Comparison of ENCODE assay signal across 12 mouse cellular contexts in the genomic region with DNA sequence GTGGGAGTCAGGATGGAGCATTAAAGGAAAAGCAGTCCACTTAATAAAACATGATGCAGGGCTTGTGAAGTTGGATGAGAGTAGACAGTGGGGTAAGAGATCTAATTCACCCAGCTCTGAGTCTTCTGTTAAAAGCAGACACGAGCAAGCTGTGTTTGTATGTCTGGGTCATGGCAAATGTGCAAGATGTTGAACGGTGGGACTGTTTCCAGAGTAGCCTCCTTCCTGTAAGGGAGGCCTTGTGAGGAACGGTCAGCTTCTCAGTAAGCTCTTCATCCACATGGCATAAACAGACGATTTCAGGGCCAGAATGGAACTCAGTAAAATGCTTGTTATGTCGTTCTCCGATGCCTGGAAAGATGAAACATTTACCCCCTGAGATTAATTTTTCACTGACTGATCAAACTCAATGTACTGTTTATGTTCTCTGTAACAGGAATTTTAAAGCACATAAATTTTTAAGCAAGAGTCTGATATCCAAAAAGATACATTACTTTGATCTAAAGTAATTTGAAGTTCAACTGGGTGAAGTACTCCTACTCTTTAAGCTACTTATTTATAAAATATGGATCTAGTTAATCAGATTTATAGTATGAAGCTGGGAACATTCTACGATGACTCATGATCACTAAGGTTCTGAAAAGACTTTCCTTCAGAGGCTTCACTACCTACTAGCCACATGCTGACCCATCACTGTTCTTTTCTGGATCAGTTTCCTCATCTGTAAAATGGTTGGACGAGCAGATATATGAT.
DNase-seq lines count a peak whose midpoint lies in the region; ATAC-seq and TF ChIP-seq lines count a peak whose summit lies in the region.
"Had no signal": no experiment of that assay in that cellular context is flagged by ENCODE, and none has a peak within 500 bp of the region (broad histone marks: within the 10 kb centered on the region; RNA-seq: fewer than 3 reads in every experiment).

No protein-coding gene starts in this region.

- no peak for DNase-seq in heart, postnatal 4 days
- DNase-seq in lung, postnatal 0 days (ENCODE audit: low spot score) = no peak
- DNase-seq in lung, adult 2 months = no peak
- DNase-seq in stomach, postnatal 0 days (ENCODE audit: low spot score) = no peak
- DNase-seq: cerebellum, postnatal 10 days; thymus, adult 18-20 months had no signal

- peaks cover 20% of the 10 kb centered on the region for H3K4me1 ChIP-seq in heart, embryonic 15.5 days (replicated peaks)
- peaks cover 8% of the 10 kb centered on the region; the same call in 1 of the 2 replicates for H3K4me1 ChIP-seq in lung, postnatal 0 days (ENCODE audit: insufficient read depth, low read depth, low read length)
- no peaks in the 10 kb centered on the region for H3K4me1 ChIP-seq in lung, adult 2 months (ENCODE audit: control insufficient read depth, insufficient read depth, low read length)
- peaks cover 2% of the 10 kb centered on the region; the same call in 1 of the 2 replicates for H3K4me1 ChIP-seq in intestine, embryonic 15.5 days (replicated peaks)
- peaks cover 2% of the 10 kb centered on the region; the same call in 1 of the 2 replicates for H3K4me1 ChIP-seq in stomach, postnatal 0 days (replicated peaks; ENCODE audit: control insufficient read depth, insufficient read depth)
- H3K4me1 ChIP-seq in midbrain, embryonic 15.5 days = no peaks in the 10 kb centered on the region

- WGBS in heart, embryonic 15.5 days = 74% methylated on average over 8 of the region's 8 CpGs
- 50% methylated on average over 8 of the region's 8 CpGs for WGBS in lung, postnatal 0 days
- 61% methylated on average over 8 of the region's 8 CpGs for WGBS in lung, adult 2 months
- WGBS in intestine, embryonic 15.5 days = 36% methylated on average over 8 of the region's 8 CpGs
- WGBS in stomach, postnatal 0 days = 45% methylated on average over 8 of the region's 8 CpGs
- 85% methylated on average over 8 of the region's 8 CpGs for WGBS in midbrain, embryonic 15.5 days

- no peak for TF ChIP-seq CTCF in lung, postnatal 0 days (IDR thresholded peaks at IDR 0.05)
- TF ChIP-seq CTCF in lung, adult 2 months (IDR thresholded peaks at IDR 0.05; ENCODE audit: insufficient read depth, low read length) = no peak
- no peak for TF ChIP-seq CTCF in stomach, postnatal 0 days (IDR thresholded peaks at IDR 0.05; ENCODE audit: low read depth)

- peaks cover 9% of the 10 kb centered on the region for H3K9me3 ChIP-seq in heart, embryonic 15.5 days (replicated peaks)
- no peaks in the 10 kb centered on the region for H3K9me3 ChIP-seq in lung, postnatal 0 days (ENCODE audit: low read length)
- H3K9me3 ChIP-seq in intestine, embryonic 15.5 days = no peaks in the 10 kb centered on the region
- H3K9me3 ChIP-seq in stomach, postnatal 0 days (ENCODE audit: control insufficient read depth, low read length) = no peaks in the 10 kb centered on the region
- H3K9me3 ChIP-seq in midbrain, embryonic 15.5 days = no peaks in the 10 kb centered on the region

- H3K27me3 ChIP-seq in heart, embryonic 15.5 days = no peaks in the 10 kb centered on the region
- no peaks in the 10 kb centered on the region for H3K27me3 ChIP-seq in lung, postnatal 0 days (replicated peaks; ENCODE audit: insufficient read depth, low read length)
- no peaks in the 10 kb centered on the region for H3K27me3 ChIP-seq in intestine, embryonic 15.5 days (replicated peaks)
- H3K27me3 ChIP-seq in stomach, postnatal 0 days (ENCODE audit: control insufficient read depth, insufficient read depth, low read length) = no peaks in the 10 kb centered on the region
- no peaks in the 10 kb centered on the region for H3K27me3 ChIP-seq in midbrain, embryonic 15.5 days (replicated peaks)

- TF ChIP-seq POLR2A in lung, adult 2 months (IDR thresholded peaks at IDR 0.05; ENCODE audit: borderline replicate concordance, extremely low read depth, low read depth, low read length) = no peak

- H3K4me3 ChIP-seq in heart, embryonic 15.5 days = no peak overlapping the region
- no peak overlapping the region for H3K4me3 ChIP-seq in lung, postnatal 0 days (ENCODE audit: low read depth, low read length)
- H3K4me3 ChIP-seq in lung, adult 2 months (replicated peaks; ENCODE audit: extremely low read depth, low read depth, low read length) = no peak overlapping the region
- no peak overlapping the region for H3K4me3 ChIP-seq in intestine, embryonic 15.5 days (replicated peaks)
- no peak overlapping the region for H3K4me3 ChIP-seq in stomach, postnatal 0 days (ENCODE audit: low read depth, low read length)
- no peak overlapping the region for H3K4me3 ChIP-seq in midbrain, embryonic 15.5 days
- H3K4me3 ChIP-seq: forebrain, embryonic 10.5 days had no signal

- H3K4me2 ChIP-seq in heart, embryonic 15.5 days = no peak overlapping the region
- H3K4me2 ChIP-seq in lung, postnatal 0 days (replicated peaks; ENCODE audit: low read depth, low read length) = no peak overlapping the region
- no peak overlapping the region for H3K4me2 ChIP-seq in intestine, embryonic 15.5 days (replicated peaks)
- no peak overlapping the region for H3K4me2 ChIP-seq in stomach, postnatal 0 days (replicated peaks; ENCODE audit: low read depth)
- H3K4me2 ChIP-seq in midbrain, embryonic 15.5 days = no peak overlapping the region
- H3K4me2 ChIP-seq: liver, embryonic 11.5 days had no signal

- no peaks in the 10 kb centered on the region for H3K36me3 ChIP-seq in heart, embryonic 15.5 days
- H3K36me3 ChIP-seq in lung, postnatal 0 days (ENCODE audit: insufficient read depth, low read length) = no peaks in the 10 kb centered on the region
- no peaks in the 10 kb centered on the region for H3K36me3 ChIP-seq in intestine, embryonic 15.5 days
- no peaks in the 10 kb centered on the region for H3K36me3 ChIP-seq in stomach, postnatal 0 days (ENCODE audit: control insufficient read depth, insufficient read depth, low read length)
- no peaks in the 10 kb centered on the region for H3K36me3 ChIP-seq in midbrain, embryonic 15.5 days (replicated peaks)
- H3K36me3 ChIP-seq: forebrain, embryonic 10.5 days had no signal

- H3K27ac ChIP-seq in heart, embryonic 15.5 days = 0 out of 2 replicates have a peak overlapping the region, but pooled peaks have one; percentile 27
- peak overlapping the region; percentile 20; the same call in 1 of the 2 replicates for H3K27ac ChIP-seq in lung, postnatal 0 days (ENCODE audit: low read length)
- H3K27ac ChIP-seq in intestine, embryonic 15.5 days = 0 out of 2 replicates have a peak overlapping the region, but pooled peaks have one; percentile 27
- H3K27ac ChIP-seq in stomach, postnatal 0 days (replicated peaks) = peak overlapping the region; percentile 69
- no peak overlapping the region for H3K27ac ChIP-seq in midbrain, embryonic 15.5 days
- H3K27ac ChIP-seq: forebrain, embryonic 10.5 days had no signal

- H3K9ac ChIP-seq in heart, embryonic 15.5 days = no peak overlapping the region
- H3K9ac ChIP-seq in lung, postnatal 0 days (replicated peaks; ENCODE audit: low read depth) = no peak overlapping the region
- H3K9ac ChIP-seq in intestine, embryonic 15.5 days = no peak overlapping the region
- H3K9ac ChIP-seq in stomach, postnatal 0 days (ENCODE audit: low read length) = no peak overlapping the region
- H3K9ac ChIP-seq in midbrain, embryonic 15.5 days = no peak overlapping the region

- ATAC-seq in heart, embryonic 15.5 days (replicated peaks; ENCODE audit: insufficient number of reproducible peaks, insufficient read depth, low FRiP score, low read depth) = no peak
- ATAC-seq in lung, postnatal 0 days = no peak
- peak; percentile 48 for ATAC-seq in intestine, embryonic 15.5 days
- peak; percentile 80; the same call in 1 of the 2 replicates for ATAC-seq in stomach, postnatal 0 days (ENCODE audit: low FRiP score, low TSS enrichment)
- ATAC-seq in midbrain, embryonic 15.5 days (replicated peaks) = no peak
- ATAC-seq: inflammation-experienced regulatory T-cells, adult 6 months had no signal

- TF ChIP-seq EP300 in lung, postnatal 0 days (IDR thresholded peaks at IDR 0.05) = no peak
- peak; percentile 92 for TF ChIP-seq EP300 in stomach, postnatal 0 days (optimal IDR thresholded peaks at IDR 0.05)

Comparison
In these comparisons a context has a peak if more than half of its experiments do, and no peak if none do; other contexts are left out.
1. ATAC-seq: peak in intestine, embryonic 15.5 days (single experiment) and stomach, postnatal 0 days (single experiment); none in heart, embryonic 15.5 days (single experiment), lung, postnatal 0 days (single experiment) and midbrain, embryonic 15.5 days (single experiment).